19 mouse cellular contexts compared by ENCODE assay signal in genomic region chr9:24331661-24332060, GRCm38 (mm10).
"Had no signal": no experiment of that assay in that cellular context is flagged by ENCODE, and none has a peak within 500 bp of the region (broad histone marks: within the 10 kb centered on the region; RNA-seq: fewer than 3 reads in every experiment).

No protein-coding gene starts in this region.

- ATAC-seq: midbrain, embryonic 15.5 days had no signal

- H3K4me3 ChIP-seq: layer of hippocampus, adult 2 months; limb, embryonic 10.5 days; limb, embryonic 13.5 days; liver, embryonic 13.5 days; midbrain, embryonic 12.5 days; midbrain, embryonic 15.5 days; neural tube, embryonic 13.5 days; stomach, embryonic 15.5 days had no signal

- H3K36me3 ChIP-seq: limb, embryonic 10.5 days; limb, embryonic 13.5 days; liver, embryonic 13.5 days; midbrain, embryonic 12.5 days; midbrain, embryonic 15.5 days; neural tube, embryonic 13.5 days; stomach, embryonic 15.5 days had no signal

- H3K27ac ChIP-seq: layer of hippocampus, adult 2 months; limb, embryonic 10.5 days; limb, embryonic 13.5 days; liver, embryonic 13.5 days; midbrain, embryonic 12.5 days; midbrain, embryonic 15.5 days; neural tube, embryonic 13.5 days; stomach, embryonic 15.5 days had no signal

- H3K27me3 ChIP-seq: limb, embryonic 13.5 days; liver, embryonic 13.5 days; midbrain, embryonic 12.5 days; midbrain, embryonic 15.5 days; neural tube, embryonic 13.5 days; stomach, embryonic 15.5 days had no signal

- H3K4me1 ChIP-seq: limb, embryonic 10.5 days; limb, embryonic 13.5 days; liver, embryonic 13.5 days; midbrain, embryonic 12.5 days; midbrain, embryonic 15.5 days; neural tube, embryonic 13.5 days; stomach, embryonic 15.5 days had no signal

- DNase-seq: kidney, adult 8-10 months; kidney, postnatal 14 days; layer of hippocampus, adult 9-11 months; liver; liver, embryonic 13.5 days; lung, adult 2 months; lung, postnatal 14 days; lung, postnatal 4 days; retina, postnatal 1 day; right cerebral cortex, postnatal 25 days; spleen, adult 18-20 months; thymus, postnatal 36 days had no signal
